Mouse (Mus musculus) hindlimb bud, embryonic 11.5 days (tissue): ENCODE results near the gene Zswim1.

Experiments used
- DNase-seq: peaks from one replicate; pipeline ENCODE4 v3.0.0-alpha.2; 2012; ENCODE audit warnings: low read depth, low spot score; ENCODE audit errors: extremely low spot score

The Zswim1 gene

DNA sequence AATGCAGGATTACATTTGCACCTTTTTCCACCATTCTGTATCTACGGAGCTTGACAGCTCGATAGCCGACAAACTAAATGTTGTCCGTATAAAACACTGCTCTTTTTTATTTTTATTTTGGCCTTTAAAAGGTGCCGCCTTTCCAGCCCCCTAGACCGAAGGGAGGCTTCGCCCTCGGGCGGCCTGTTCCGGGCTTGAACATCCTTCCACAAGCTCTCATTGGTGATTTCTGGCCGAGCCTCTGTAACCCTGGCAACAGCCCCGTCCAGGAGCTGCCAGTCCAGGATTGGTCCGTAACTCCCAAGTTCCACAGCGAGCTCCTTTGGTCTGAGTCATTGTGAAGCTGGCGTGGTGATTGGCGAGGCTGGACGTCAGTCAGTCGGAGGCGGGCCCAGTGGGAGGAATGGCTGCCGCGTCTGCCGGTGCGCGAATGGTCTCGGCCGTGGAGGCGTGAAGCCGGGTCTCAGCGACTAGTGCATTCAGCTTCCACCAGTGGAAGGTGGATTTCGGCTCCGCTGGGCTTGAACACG is at the start of gene Zswim1:
Zswim1 (plus strand) TSS at position 51 of the 530 bp plus-strand sequence.
- peak; percentile 94 for DNase-seq

- no peak for DNase-seq
Observed at GRCm38 (mm10) chr2:164773229-164773988, 49.1 kb upstream of the Zswim1 start.

DNA sequence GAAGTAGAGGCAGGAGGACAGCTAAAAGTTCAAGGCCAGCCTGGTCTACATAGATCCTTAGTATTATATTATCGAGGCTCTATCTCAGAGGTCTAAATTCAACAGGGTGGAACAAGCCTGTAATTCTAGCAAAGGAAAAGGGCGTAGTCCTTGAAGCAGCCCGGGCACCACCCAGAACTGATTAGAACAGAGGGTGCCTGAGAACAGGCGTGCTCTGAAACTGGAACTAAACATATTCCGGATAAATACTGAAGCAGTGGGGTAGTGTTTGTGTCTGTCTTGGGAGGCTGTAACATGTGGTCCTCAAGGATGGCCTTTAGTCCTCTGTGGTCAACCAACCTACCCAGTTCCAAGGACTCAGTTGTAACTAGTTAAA is 48.5 kb upstream of the Zswim1 start:
- no peak for DNase-seq

- DNase-seq = no peak
Observed at GRCm38 (mm10) chr2:164776130-164776529, 46.4 kb upstream of the Zswim1 start.

GRCm38 (mm10) chr2:164776801-164777200 is 45.7 kb upstream of the Zswim1 start:
- DNase-seq = no peak

DNA sequence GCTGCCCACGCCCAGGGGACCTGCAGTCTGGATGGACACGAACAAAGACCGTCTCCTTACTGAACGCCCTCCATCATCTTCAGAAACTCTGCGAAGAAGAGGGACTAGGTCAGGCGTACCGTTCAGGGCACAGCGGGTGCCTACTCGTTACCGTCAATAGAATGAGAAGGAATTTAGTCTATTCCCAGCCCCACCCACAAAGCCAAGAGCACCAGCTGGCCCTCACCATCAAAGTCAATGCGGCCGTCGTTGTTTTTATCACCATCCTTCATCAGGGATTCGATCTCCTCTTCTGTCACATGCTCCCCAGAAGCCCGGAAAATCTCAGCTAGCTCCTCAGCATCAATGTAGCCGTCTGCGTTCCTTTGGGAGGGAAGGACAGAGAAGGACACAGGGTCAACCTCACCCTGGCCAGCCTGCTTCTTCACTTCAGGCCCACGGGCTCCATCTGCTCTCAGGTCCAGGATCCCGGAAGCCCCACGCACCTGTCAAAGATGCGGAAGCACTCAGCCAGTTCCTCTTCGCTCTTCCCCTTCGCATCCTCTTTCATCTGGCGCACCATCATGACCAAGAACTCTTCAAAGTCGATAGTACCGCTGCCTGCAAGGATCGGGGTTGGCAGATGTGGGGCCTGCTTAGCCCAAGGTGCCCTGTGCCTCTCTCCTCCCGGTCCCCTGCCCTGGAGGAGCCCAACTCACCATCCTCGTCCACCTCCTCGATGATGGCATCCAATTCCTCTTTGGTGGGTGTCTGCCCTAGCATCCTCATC is 45.1 kb upstream of the Zswim1 start:
- DNase-seq = no peak

- no peak for DNase-seq
Observed at GRCm38 (mm10) chr2:164778015-164778287, 44.5 kb upstream of the Zswim1 start.

DNA sequence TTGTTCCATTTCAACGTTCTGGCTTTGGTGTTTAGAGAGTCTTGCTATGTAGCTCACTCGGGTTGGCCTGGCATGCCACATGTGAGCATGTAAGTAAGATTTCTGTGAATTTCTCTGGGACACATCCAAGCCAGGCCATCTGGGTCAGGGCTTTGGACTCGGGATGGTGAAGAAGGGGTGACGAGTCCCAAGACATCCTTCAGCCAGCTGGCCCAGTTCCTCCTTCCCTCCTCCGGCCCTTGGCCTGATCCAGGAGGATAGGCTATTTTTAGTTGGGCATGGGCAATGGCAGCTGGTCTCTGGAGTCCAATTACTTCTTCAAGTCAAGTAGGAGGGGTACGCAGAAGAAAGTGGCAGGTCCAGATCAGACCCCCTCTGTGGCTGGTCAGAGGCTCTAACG is 43.7 kb upstream of the Zswim1 start:
- no peak for DNase-seq

- DNase-seq = no peak
Observed at GRCm38 (mm10) chr2:164779481-164780086, 42.9 kb upstream of the Zswim1 start, which contains the start of gene Tnnc2. Tnnc2 (minus strand) TSS chr2:164779967.

DNA sequence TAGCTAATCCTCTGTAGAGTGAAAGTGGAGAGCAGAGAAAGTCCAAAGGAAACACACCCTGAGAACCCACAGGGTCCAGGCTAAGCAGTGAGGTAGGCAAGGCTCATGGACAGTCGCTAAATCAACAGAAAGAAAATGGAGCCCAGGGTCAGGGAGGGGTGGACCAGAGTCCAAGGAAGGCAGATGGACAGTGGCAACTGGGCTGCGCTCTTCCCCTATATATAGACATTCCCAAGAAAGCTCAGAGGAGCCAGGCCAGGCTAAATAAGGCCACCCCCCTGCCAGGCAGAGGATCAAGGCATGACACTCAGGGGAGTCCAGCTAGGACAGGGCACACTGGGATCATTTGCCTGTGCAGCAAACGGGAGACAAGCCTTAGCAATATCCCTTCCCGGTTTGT is 40.6 kb upstream of the Zswim1 start:
- DNase-seq = no peak

DNA sequence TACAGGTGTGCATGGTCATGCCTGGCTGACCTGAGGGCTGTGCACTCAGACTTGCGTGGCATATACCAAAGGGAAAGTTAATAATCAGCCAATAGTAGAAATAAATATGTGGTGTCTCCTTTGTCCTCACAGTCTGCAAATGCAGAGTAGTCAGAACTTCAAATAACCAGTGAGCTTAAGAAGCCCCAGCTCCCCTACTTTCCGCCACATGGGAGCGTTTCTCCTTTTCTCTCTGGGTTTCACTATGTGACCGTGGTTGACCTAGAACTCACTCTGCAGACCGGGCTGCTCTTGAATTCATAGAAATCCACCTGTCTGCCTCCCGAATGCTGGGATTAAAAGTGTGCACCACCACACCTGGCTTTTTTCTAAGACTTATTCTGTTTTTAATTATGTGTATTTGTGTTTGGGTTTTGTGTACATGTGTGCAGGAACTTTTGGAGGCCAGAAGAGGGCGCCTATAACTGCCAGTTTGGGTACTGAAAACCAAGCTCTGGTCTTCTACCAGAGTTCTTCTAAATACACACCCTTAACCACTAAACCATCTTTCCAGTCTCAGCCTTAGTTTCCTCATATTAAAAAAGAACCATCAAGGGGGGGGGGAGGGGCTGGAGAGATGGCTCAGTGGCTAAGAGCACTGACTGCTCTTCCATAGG is 38.4 kb upstream of the Zswim1 start:
- no peak for DNase-seq

GRCm38 (mm10) chr2:164784869-164785420 is 37.5 kb upstream of the Zswim1 start:
- DNase-seq = no peak

- DNase-seq = no peak
Observed at GRCm38 (mm10) chr2:164785481-164786387, 36.8 kb upstream of the Zswim1 start, which contains the start of gene Snx21. Snx21 (plus strand) TSS chr2:164785823.

DNA sequence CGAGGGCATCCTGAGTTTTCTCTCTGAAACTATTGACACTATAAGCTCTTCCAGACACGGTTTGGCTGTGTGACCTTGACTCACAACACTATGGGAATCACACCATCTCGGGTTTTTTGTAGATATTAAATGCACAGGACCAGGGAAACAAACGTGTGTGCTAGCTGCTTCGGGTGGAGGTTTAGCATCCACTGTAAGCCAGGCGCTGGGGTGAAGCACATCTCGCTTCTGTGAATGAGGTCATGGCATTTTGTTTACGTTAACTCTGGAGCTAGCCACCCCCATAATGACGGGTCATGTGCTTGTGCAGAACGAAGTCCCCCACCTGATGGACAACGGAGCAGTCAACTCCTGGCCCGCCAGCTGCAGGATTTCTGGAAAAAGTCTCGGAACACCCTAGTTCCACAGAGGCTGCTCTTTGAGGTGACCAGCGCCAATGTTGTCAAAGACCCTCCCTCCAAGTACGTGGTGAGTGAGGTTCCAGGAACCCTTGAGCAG is 36.0 kb upstream of the Zswim1 start:
- DNase-seq = no peak

- no peak for DNase-seq
Observed at GRCm38 (mm10) chr2:164787032-164787431, 35.5 kb upstream of the Zswim1 start.

- DNase-seq = no peak
Observed at GRCm38 (mm10) chr2:164787779-164788178, 34.7 kb upstream of the Zswim1 start.

GRCm38 (mm10) chr2:164788411-164788810 is 34.1 kb upstream of the Zswim1 start:
- no peak for DNase-seq

- DNase-seq = no peak
Observed at GRCm38 (mm10) chr2:164790451-164790850, 32.0 kb upstream of the Zswim1 start.

DNA sequence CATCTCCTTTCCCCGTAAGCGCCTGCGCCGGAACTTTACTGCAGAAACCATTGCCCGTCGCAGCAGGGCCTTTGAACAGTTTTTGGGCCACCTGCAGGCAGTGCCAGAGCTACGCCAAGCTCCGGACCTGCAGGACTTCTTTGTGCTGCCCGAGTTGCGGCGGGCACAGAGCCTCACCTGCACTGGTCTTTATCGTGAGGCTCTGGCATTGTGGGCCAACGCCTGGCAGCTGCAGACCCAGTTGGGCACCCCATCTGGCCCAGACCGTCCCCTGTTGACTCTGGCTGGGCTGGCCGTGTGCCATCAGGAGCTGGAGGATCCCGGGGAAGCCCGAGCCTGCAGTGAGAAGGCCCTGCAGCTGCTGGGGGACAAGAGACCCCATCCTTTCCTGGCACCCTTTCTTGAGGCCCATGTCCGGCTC is 30.6 kb upstream of the Zswim1 start:
- no peak for DNase-seq
